Mouse (Mus musculus) kidney, postnatal 10 days (tissue): ENCODE results near the gene Dbp.

ENCODE experiments used
- DNase-seq: peaks from one replicate; pipeline ENCODE4 v3.0.0; 2021; ENCODE audit warnings: mixed read lengths

The Dbp gene

GRCm38 (mm10) chr7:45695098-45695497 lies 9.8 kb upstream of the Dbp start:
- no peak for DNase-seq

- no peak for DNase-seq
These were observed 7.0 kb upstream of the Dbp start for GRCm38 (mm10) chr7:45697894-45698293.

DNA sequence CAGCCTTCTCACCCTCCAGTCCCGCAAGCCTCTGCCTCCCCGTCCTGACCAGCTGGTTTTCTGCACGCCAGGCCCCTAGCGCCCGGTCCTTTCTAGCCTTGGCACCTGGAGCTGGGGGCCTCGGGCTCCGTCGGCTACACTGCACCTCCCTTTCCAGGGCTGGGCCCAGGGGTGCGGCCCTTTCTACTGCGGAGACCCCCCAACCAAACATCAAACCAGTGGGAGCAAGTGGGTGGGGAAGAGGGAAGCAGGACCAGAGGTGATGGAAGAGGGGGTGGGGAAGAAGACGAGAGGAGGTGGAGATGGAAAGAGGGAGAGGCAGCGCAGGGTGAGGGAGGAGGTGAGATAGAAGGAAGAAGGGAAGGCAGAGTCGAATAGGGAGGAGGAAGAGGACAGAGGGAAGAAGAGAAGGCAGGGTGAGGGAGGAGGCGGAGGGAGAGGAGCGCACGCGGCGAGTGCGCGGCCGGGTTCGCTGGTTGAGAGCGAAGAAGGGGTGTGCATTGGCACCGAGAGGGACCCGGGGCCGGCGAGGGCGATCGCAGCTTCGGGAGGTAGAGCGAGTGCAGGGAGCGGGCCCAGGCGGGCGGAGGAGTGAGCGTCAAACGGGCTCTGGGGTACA lies 5.3 kb upstream of the Dbp start, which contains the start of gene Car11:
TSS of gene Car11 (plus strand) at position 321 of the 619 bp plus-strand sequence.
- DNase-seq: no peak

DNA sequence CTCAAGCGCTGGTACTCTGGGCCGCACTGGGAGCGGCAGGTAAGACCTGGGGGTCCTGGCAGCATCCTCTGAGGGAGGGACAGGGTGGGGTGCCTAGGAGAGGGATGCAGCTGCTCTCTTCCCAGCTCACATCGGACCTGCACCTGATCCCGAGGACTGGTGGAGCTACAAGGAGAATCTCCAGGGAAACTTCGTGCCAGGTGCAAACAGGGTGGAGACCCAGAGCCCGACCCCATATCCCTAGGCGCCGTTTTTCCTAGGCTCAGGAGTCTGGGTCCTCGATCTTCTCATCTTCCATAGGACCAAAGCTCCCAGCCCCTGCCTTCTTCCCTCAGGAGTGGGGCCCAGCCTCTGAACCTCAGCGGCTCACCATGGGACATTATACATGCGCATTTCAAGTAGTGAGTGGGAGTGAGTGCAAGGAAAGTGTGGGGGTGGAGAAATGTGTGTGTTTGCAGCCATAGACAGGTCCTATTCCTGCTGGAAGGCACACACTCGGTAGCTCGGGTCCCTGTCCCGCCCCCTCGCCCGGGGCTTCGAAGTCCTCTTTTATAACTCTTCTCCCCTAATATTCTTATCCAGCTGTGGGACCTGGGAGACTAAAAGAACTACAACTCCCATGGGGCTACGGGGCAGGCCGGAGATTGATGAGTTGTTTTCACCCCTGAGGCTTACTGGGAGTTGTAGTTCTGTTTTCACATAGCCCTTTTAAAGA lies 4.4 kb upstream of the Dbp start:
- peak; percentile 87 for DNase-seq

GRCm38 (mm10) chr7:45701072-45701471 lies 3.8 kb upstream of the Dbp start:
- peak; percentile 55 for DNase-seq

DNA sequence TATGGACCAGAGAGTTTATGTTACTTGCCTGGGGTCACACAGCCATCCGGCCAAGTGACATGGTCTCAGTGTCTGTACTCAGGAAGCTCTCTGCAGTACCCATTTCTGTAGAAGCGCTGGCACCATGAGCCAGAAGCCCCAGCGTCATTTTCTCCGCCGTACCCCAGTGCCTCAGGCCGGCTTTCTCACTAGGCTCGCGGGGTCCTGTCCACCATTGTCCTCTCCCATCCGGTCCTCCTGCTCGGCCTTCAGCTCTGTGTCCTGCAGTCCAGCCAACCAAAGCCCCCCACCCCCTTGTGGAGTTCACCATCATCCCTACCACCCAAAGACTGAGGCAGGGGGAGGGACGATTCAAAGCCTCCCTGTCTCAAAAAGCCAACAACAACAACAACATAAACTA lies 3.3 kb upstream of the Dbp start:
- DNase-seq: no peak

- no peak for DNase-seq
These were observed 2.6 kb upstream of the Dbp start for GRCm38 (mm10) chr7:45702316-45702715.

- no peak for DNase-seq
These were observed 1.9 kb upstream of the Dbp start for GRCm38 (mm10) chr7:45702809-45703520.

DNA sequence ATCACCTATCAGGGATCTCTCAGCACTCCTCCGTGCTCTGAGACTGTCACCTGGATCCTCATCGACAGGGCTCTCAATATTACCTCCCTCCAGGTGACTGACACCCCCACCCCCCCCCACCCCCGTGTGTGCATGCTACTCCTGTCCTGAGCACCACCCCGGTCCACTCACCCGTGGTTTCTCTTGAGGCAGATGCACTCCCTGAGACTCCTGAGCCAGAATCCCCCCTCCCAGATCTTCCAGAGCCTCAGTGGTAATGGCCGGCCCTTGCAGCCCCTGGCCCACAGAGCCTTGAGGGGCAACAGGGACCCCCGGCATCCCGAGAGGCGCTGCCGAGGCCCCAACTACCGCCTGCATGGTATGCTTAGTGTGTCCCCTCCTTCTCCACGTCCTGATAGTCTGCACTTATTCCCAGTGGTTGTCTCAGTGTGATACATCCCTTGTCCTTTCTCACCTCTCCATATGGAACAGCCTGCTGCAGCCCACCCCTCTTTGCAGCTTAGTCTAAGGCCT lies 1.3 kb upstream of the Dbp start:
- no peak for DNase-seq

GRCm38 (mm10) chr7:45704046-45704559 lies 785 bp upstream of the Dbp start:
- peak; percentile 72 for DNase-seq

DNA sequence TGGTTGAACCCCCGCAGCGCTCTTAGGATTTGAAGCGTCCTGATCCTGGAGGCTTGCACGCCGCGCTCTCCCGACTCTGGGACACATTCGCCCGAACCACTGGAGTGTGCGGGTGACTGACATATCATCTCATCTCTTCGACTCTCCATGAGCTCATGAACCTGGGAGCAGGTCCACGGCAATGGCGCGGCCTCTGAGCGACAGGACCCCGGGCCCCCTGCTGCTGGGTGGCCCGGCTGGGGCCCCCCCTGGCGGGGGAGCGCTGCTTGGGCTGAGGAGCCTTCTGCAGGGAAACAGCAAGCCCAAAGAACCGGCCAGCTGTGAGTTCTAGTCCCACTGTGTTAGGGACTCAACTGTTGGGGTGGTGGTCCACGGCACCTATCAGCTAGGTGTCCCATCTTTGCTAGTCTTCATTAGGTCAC lies 566 bp downstream of the Dbp start:
- DNase-seq: no peak

DNA sequence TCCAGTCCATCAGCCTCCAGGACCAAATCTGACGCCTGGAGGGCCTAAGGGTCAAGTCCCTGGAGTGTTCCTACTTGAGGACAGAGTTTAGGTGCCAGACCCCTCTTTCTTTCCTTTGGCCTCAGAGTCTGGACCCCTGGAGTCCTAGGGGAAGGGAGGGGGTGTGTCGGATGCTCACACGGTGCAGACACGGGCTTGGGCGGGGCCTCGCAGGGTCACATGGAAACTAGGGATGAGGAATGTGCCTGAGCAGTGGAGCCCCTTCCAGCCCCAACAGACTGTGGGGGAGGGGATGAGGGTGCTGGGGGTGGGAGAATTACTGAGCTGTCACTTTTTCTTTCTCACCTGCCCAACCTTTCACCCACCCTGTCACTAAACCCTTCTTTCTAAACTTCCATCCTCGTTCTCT lies 989 bp downstream of the Dbp start:
- peak; percentile 90 for DNase-seq

GRCm38 (mm10) chr7:45706721-45707241 lies 1.9 kb downstream of the Dbp start:
- DNase-seq: peak; percentile 95

DNA sequence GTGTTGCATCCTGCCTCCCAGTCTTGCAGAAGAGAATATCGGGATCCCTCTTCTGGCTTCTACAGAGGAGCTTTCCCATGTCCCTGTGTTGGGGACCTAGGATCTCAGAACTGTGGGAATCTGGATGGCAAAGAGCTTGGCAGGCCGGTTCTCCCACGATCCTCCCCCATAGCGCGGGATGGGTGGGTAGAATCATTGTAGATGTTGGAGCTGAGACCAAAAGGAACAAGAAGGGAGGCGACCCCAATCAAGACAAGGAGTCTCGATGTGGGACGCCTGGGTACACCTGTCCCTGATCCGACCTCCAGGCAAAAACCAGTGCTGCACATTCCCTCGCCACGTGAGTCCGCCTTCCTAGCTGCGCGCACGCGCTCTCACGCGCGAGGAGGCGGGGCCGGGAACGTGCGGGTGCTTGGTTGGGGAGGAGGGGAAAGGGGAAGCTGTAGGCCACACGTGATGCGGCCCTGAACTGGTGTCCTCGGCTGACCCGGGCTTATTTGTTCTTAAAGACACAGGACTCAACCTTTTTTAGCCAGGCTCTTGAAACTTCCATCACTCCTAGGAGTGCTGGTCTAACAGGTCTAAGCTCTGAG lies 2.6 kb downstream of the Dbp start:
- peak; percentile 98 for DNase-seq

DNA sequence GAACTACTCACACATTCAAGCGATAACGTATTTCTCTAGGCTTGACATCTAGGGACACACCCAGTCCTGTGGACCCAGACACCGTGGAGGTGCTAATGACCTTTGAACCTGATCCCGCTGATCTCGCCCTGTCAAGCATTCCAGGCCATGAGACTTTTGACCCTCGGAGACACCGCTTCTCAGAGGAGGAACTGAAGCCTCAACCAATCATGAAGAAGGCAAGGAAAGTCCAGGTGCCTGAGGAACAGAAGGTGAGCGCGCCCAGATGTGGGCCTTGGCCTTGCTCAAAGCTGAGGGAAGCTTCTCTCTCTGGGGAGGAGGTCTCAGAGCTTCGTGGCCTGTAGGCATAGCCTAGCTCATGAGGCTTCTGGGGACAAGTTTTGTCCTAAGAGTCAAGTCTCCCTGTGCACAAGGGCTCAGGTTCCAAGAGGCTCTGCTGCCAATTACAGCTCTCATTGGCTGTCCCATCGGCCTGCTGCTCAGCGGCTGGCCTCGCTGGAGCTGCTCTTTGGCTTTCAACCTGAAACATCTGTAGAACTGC lies 3.4 kb downstream of the Dbp start:
- peak; percentile 64 for DNase-seq

DNA sequence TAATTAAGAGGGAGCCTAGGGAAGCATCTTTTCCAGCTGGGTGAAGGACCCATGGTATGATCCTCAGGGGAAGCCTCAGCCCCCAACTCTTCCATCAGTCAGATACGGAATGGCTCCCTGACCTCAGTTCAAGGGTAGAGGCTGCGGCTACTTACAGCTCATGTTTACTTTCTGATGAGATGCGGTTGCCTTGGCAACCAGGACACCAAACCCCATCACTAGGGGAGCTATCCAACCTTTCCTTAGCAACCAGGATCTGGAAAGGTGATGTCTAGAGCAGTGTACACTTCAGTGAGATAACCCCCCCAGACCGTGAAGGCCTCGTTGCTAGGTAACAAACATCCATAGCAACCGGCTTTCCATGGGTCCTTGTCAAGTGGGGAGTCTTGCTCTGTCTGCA lies 4.1 kb downstream of the Dbp start:
- no peak for DNase-seq

- DNase-seq: no peak
These were observed 4.9 kb downstream of the Dbp start for GRCm38 (mm10) chr7:45709677-45710355.

- peak; percentile 29 for DNase-seq
These were observed 5.7 kb downstream of the Dbp start for GRCm38 (mm10) chr7:45710477-45711191.

GRCm38 (mm10) chr7:45711316-45712021 lies 6.6 kb downstream of the Dbp start:
- peak; percentile 26 for DNase-seq

GRCm38 (mm10) chr7:45712022-45712757 lies 7.3 kb downstream of the Dbp start:
- DNase-seq: peak; percentile 76
